Mouse (Mus musculus): ENCODE measurements around the gene Stxbp3. TPM values are rescaled to one million over a fixed set of nuclear protein-coding genes. Genes with fewer than 3 reads are reported as not detected.

Stxbp3 gene
- total and polyA plus RNA-seq, 3 experiments, result 15.9 to 32.2 TPM; not detected in 1

DNA sequence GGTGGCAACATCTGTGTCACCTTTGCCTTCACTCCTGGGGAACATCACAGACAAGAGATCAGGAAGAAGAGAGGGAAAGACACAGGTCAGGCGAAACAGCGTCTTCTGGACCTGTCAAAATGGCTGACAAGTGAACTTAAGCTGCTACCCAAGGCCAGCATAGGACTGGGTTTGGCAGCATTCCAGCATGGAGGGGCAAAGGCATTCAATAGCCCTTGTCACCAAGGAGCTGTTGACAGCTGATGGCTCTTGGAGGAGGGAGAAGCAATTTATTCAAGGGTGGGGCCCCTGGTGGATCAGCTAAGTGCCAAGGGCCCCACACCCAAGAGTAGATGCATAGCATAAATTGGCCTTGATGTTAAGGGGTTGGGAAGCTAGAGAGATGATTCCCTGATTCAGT is 38.8 kb upstream of the Stxbp3 start:
- Histone ChIP-seq H3K79me2 (ENCODE audit: control insufficient read depth, insufficient read depth, low read length, poor library complexity) (no peaks in the 10 kb centered on the region), H3K36me3 (ENCODE audit: control insufficient read depth in 1 of 2, insufficient read depth in 2 of 2, low read length in 2 of 2) (no peaks in the 10 kb centered on the region), H3K4me1 (ENCODE audit: control insufficient read depth in 1 of 2, insufficient read depth in 2 of 2, low read length in 2 of 2) (no peaks in the 10 kb centered on the region), H3K9ac (ENCODE audit: control insufficient read depth, low read depth, low read length, poor library complexity, severe bottlenecking) (no peak overlapping the region), H3K27ac (ENCODE audit: control insufficient read depth, low read depth, low read length) (no peak overlapping the region), H3K9me3 (replicated peaks; ENCODE audit: insufficient read depth, low read length) (no peaks in the 10 kb centered on the region), H3K4me3 (ENCODE audit: control insufficient read depth in 1 of 2, insufficient read depth in 1 of 2, low read depth in 2 of 2, low read length in 2 of 2) (no peak overlapping the region), H3K27me3 (ENCODE audit: control insufficient read depth in 1 of 2, insufficient read depth in 2 of 2, low read length in 2 of 2) (no peaks in the 10 kb centered on the region)
- no peak for TF ChIP-seq KAT2A (conservative IDR thresholded peaks at IDR 0.05; ENCODE audit: low read depth, low read length)
- TF ChIP-seq POLR2AphosphoS2 (IDR thresholded peaks at IDR 0.05; ENCODE audit: low read length), result no peak
- no peak for TF ChIP-seq JUND (IDR thresholded peaks at IDR 0.05; ENCODE audit: low read depth, low read length)
- TF ChIP-seq MXI1 (IDR thresholded peaks at IDR 0.05; ENCODE audit: low read depth, low read length), result no peak
- no peak for TF ChIP-seq GATA1 (IDR thresholded peaks at IDR 0.05; ENCODE audit: low read depth, low read length)
- no peak for TF ChIP-seq GABPA (IDR thresholded peaks at IDR 0.05; ENCODE audit: low read depth, low read length)
- TF ChIP-seq RCOR1 (IDR thresholded peaks at IDR 0.05; ENCODE audit: low read depth, low read length), result no peak
- no peak for TF ChIP-seq RAD21 (IDR thresholded peaks at IDR 0.05; ENCODE audit: low read depth, low read length)
- no peak for TF ChIP-seq MEF2A (IDR thresholded peaks at IDR 0.05; ENCODE audit: extremely low read depth, insufficient replicate concordance, low read depth, low read length, poor library complexity, severe bottlenecking)
- TF ChIP-seq ZMIZ1 (IDR thresholded peaks at IDR 0.05; ENCODE audit: low read depth, low read length), result no peak
- no peak for TF ChIP-seq EP300 (IDR thresholded peaks at IDR 0.05; ENCODE audit: low read depth in 1 of 2, low read length in 2 of 2)
- TF ChIP-seq ZNF384 (IDR thresholded peaks at IDR 0.05; ENCODE audit: low read depth, low read length), result no peak
- no peak for TF ChIP-seq TAL1 (IDR thresholded peaks at IDR 0.05; ENCODE audit: low read length)
- no peak for TF ChIP-seq E2F4 (IDR thresholded peaks at IDR 0.05; ENCODE audit: borderline replicate concordance, low read depth, low read length)
- TF ChIP-seq CHD1 (IDR thresholded peaks at IDR 0.05; ENCODE audit: low read depth, low read length), result no peak
- TF ChIP-seq MAZ (IDR thresholded peaks at IDR 0.05; ENCODE audit: low read depth, low read length), result no peak
- no peak for TF ChIP-seq SIN3A (IDR thresholded peaks at IDR 0.05; ENCODE audit: low read length)
- TF ChIP-seq MYB (IDR thresholded peaks at IDR 0.05; ENCODE audit: low read depth, low read length), result no peak
- no peak for TF ChIP-seq BHLHE40 (IDR thresholded peaks at IDR 0.05; ENCODE audit: borderline replicate concordance, low read depth, low read length)
- no peak for DNase-seq (ENCODE audit: low read depth, low spot score)

- H3K4me3 ChIP-seq (ENCODE audit: control insufficient read depth in 1 of 2, insufficient read depth in 1 of 2, low read depth in 2 of 2, low read length in 2 of 2), result no peak overlapping the region
- no peak overlapping the region for H3K27ac ChIP-seq (ENCODE audit: control insufficient read depth, low read depth, low read length)
- H3K36me3 ChIP-seq (ENCODE audit: control insufficient read depth in 1 of 2, insufficient read depth in 2 of 2, low read length in 2 of 2), result no peaks in the 10 kb centered on the region
- TF ChIP-seq E2F4 (IDR thresholded peaks at IDR 0.05; ENCODE audit: borderline replicate concordance, low read depth, low read length) (no peak), BHLHE40 (IDR thresholded peaks at IDR 0.05; ENCODE audit: borderline replicate concordance, low read depth, low read length) (no peak), POLR2AphosphoS2 (IDR thresholded peaks at IDR 0.05; ENCODE audit: low read length) (no peak), NRF1 (IDR thresholded peaks at IDR 0.05; ENCODE audit: insufficient read depth, low read depth, low read length, poor library complexity, severe bottlenecking) (no peak), MAX (IDR thresholded peaks at IDR 0.05; ENCODE audit: low read length) (no peak), ZKSCAN1 (IDR thresholded peaks at IDR 0.05; ENCODE audit: low read depth, low read length) (no peak), TCF12 (IDR thresholded peaks at IDR 0.05; ENCODE audit: low read depth, low read length) (no peak), KAT2A (conservative IDR thresholded peaks at IDR 0.05; ENCODE audit: low read depth, low read length) (no peak), JUND (IDR thresholded peaks at IDR 0.05; ENCODE audit: low read depth, low read length) (no peak), TAL1 (IDR thresholded peaks at IDR 0.05; ENCODE audit: low read length) (no peak), EP300 (IDR thresholded peaks at IDR 0.05; ENCODE audit: low read depth in 1 of 2, low read length in 2 of 2) (no peak), ZC3H11A (IDR thresholded peaks at IDR 0.05; ENCODE audit: low read depth, low read length) (no peak), UBTF (IDR thresholded peaks at IDR 0.05; ENCODE audit: borderline replicate concordance, insufficient read depth, low read depth, low read length) (no peak), HCFC1 (IDR thresholded peaks at IDR 0.05; ENCODE audit: low read depth, low read length) (no peak), MAZ (IDR thresholded peaks at IDR 0.05; ENCODE audit: low read depth, low read length) (no peak), ETS1 (IDR thresholded peaks at IDR 0.05; ENCODE audit: low read depth, low read length) (no peak), MYB (IDR thresholded peaks at IDR 0.05; ENCODE audit: low read depth, low read length) (no peak), ELF1 (IDR thresholded peaks at IDR 0.05; ENCODE audit: low read depth, low read length) (no peak), MXI1 (IDR thresholded peaks at IDR 0.05; ENCODE audit: low read depth, low read length) (no peak), CHD1 (IDR thresholded peaks at IDR 0.05; ENCODE audit: low read depth, low read length) (no peak)
- no peak overlapping the region for H3K9ac ChIP-seq (ENCODE audit: control insufficient read depth, low read depth, low read length, poor library complexity, severe bottlenecking)
- H3K9me3 ChIP-seq (replicated peaks; ENCODE audit: insufficient read depth, low read length), result no peaks in the 10 kb centered on the region; the same call in 1 of the 2 replicates
- peaks cover 2 to 3% of the 10 kb centered on the region in 2 experiments; a peak in 2 of 4 replicates for H3K27me3 ChIP-seq (ENCODE audit: control insufficient read depth in 1 of 2, insufficient read depth in 2 of 2, low read length in 2 of 2)
- DNase-seq (ENCODE audit: low read depth, low spot score), result no peak
- no peaks in the 10 kb centered on the region for H3K4me1 ChIP-seq (ENCODE audit: control insufficient read depth in 1 of 2, insufficient read depth in 2 of 2, low read length in 2 of 2)
- H3K79me2 ChIP-seq (ENCODE audit: control insufficient read depth, insufficient read depth, low read length, poor library complexity), result no peaks in the 10 kb centered on the region
Observed at GRCm38 (mm10) chr3:108870631-108871030, 30.3 kb upstream of the Stxbp3 start.
